Mouse (Mus musculus) spleen, postnatal 4 days (tissue): Measurements from ENCODE around the gene Erbb4.

Experiments
- DNase-seq, 2 experiments: peaks; one replicate each; pipeline ENCODE4 v3.0.0; 2022; ENCODE audit warnings: low spot score in 2 of 2

The Erbb4 gene

GRCm38 (mm10) chr1:68105834-68106542, 1001.9 kb downstream of the Erbb4 start:
- DNase-seq, result no peak

DNA sequence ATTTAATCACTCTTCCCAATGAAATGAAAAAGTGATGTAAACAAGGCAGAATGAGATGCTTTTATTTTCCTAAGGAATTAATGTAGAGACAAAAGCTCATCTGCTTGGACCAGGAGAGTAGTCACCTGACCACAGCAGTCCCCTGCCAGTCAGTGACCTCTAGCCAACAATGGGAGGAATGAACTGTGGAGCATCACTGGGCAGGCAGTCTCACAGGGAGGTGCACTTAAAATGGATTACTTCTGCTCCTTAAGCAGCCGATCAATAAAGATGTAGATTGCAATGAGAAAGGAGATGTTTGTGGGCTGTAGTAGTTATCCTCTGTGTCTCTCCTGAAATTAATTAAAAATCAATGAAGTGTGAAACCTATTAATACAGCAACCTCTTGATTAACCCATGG, 1018.2 kb downstream of the Erbb4 start:
- DNase-seq, result no peak

GRCm38 (mm10) chr1:68056494-68056893, 1051.4 kb downstream of the Erbb4 start:
- DNase-seq, result no peak

DNA sequence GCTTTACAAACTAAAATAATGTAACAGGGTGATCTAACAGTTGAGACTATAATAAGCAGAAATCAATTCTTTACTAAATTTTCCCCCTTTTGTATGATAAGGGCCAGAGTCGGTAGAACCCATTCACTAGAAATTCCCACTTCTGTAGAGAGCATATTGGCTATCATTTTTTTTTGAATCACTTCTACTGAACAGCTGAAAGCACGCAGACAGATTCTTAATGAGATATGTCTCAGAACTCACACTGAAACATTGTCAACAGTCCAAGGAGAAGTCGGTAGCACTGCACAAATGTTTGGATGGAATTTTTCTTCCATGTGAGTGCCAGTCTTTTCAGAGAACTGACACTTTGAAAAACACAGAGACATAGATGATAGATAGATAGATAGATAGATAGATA, 1053.1 kb downstream of the Erbb4 start:
- DNase-seq, result no peak

DNA sequence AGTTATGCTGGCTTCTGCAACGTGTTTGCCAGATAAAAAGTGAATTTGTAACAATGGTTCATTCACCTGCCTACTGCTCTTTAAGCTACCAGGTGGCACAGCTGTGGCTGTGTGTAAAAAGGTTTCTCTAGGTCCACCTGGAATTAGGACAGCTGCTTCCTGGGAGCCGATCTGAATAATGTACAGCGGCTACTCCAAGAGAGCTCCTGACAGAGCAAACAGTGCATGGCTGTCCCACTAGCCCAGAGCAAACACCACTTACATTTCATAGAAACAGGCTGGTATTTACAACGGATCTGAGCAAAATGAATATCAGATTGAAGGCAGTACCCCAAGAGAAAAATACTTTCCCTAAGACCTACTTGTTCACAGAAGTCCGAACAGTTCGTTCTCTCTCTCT, 1058.0 kb downstream of the Erbb4 start:
- DNase-seq, result no peak

GRCm38 (mm10) chr1:68047139-68047538, 1060.7 kb downstream of the Erbb4 start:
- DNase-seq, result no peak

- DNase-seq, result no peak
Measured at GRCm38 (mm10) chr1:68046551-68046970, 1061.3 kb downstream of the Erbb4 start.

GRCm38 (mm10) chr1:68024086-68024940, 1083.5 kb downstream of the Erbb4 start:
- no peak for DNase-seq

DNA sequence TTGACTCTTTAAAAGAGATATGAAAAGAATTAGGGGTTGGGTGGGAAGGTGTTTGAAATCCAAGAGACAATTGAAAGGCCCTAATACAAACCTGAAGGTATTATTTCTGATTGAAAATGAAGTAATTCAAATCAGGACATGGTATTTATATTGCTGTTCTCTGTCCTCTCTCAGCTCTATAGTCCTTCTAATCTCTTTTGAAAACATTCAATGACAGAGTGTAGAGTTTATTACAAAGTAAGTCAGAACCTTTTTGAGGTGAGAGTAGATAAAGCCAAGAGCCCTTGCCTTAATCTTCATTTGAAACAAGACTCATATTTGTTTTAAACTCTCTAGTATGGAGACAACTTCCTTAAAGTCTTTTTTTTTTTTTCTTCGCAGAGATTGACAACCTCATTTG, 1087.8 kb downstream of the Erbb4 start:
- no peak for DNase-seq

DNA sequence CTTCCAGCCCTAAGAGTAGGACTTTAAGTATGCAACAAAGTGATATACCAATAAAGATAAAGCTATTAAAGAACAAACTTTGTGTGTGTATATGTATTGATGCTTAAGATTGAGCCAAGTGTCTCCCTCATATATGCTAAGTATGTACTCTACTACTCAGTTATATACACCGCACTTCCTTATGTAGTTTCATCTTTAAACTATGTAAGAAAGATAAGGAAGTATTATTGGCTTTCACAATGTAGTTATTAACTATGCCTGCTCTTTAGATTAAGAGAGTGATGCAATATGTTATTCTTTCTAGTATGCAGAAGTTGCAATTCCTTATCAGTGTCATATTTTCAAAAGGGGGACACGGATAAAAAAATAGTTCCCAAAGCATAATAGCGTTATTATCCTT, 1088.2 kb downstream of the Erbb4 start:
- no peak for DNase-seq
